Mouse (Mus musculus) right cerebral cortex, postnatal 25 days (tissue): ENCODE measurements at regions not wholly inside any gene's neighbourhood (a gene's known extent, or its start where the extent isn't known, plus 50 kb on each side); places are given as distances from the start of the nearest gene placed in this dataset.

Experiments
- DNase-seq: peaks from one replicate; pipeline ENCODE4 v3.0.0; 2022

GRCm38 (mm10) chr11:64579826-64580225 is 143.4 kb upstream of the F930015N05Rik start:
- no peak for DNase-seq

GRCm38 (mm10) chr11:64586056-64586455 is 149.6 kb upstream of the F930015N05Rik start:
- no peak for DNase-seq

- no peak for DNase-seq
These were observed 150.7 kb upstream of the F930015N05Rik start for GRCm38 (mm10) chr11:64587034-64587710.

GRCm38 (mm10) chr11:64587751-64588600 is 151.5 kb upstream of the F930015N05Rik start:
- no peak for DNase-seq

- no peak for DNase-seq
These were observed 152.1 kb upstream of the F930015N05Rik start for GRCm38 (mm10) chr11:64588601-64588989.

GRCm38 (mm10) chr11:64589026-64589425 is 152.6 kb upstream of the F930015N05Rik start:
- DNase-seq = no peak

GRCm38 (mm10) chr11:64590091-64590490 is 153.6 kb upstream of the F930015N05Rik start:
- DNase-seq = no peak

GRCm38 (mm10) chr11:64592253-64592652 is 155.8 kb upstream of the F930015N05Rik start:
- no peak for DNase-seq

GRCm38 (mm10) chr11:64597305-64597704 is 160.9 kb upstream of the F930015N05Rik start:
- DNase-seq = no peak

GRCm38 (mm10) chr11:64599178-64599577 is 162.7 kb upstream of the F930015N05Rik start:
- no peak for DNase-seq

- no peak for DNase-seq
These were observed 164.0 kb upstream of the F930015N05Rik start for GRCm38 (mm10) chr11:64600201-64601102.

GRCm38 (mm10) chr11:64609043-64609442 is 172.6 kb upstream of the F930015N05Rik start:
- DNase-seq = no peak

- DNase-seq = no peak
These were observed 174.3 kb upstream of the F930015N05Rik start for GRCm38 (mm10) chr11:64610724-64611123.

GRCm38 (mm10) chr11:64615140-64615539 is 178.7 kb upstream of the F930015N05Rik start:
- DNase-seq = no peak

GRCm38 (mm10) chr11:64618631-64619385 is 182.4 kb upstream of the F930015N05Rik start:
- DNase-seq = no peak

GRCm38 (mm10) chr11:64627180-64627579 is 190.7 kb upstream of the F930015N05Rik start:
- no peak for DNase-seq

GRCm38 (mm10) chr11:64640947-64641346 is 204.5 kb upstream of the F930015N05Rik start:
- no peak for DNase-seq

- DNase-seq = no peak
These were observed 206.7 kb upstream of the F930015N05Rik start for GRCm38 (mm10) chr11:64643171-64643570.

- DNase-seq = no peak
These were observed 211.5 kb upstream of the F930015N05Rik start for GRCm38 (mm10) chr11:64647938-64648337.

- no peak for DNase-seq
These were observed 214.3 kb upstream of the F930015N05Rik start for GRCm38 (mm10) chr11:64650571-64651282.

- DNase-seq = no peak
These were observed 216.4 kb upstream of the F930015N05Rik start for GRCm38 (mm10) chr11:64652811-64653210.

GRCm38 (mm10) chr11:64655162-64655561 is 218.7 kb upstream of the F930015N05Rik start:
- DNase-seq = no peak
